Mouse (Mus musculus) forebrain, embryonic 10.5 days (tissue): ENCODE measurements around the gene Blnk. TPM values are rescaled to one million over a fixed set of nuclear protein-coding genes. Genes with fewer than 3 reads are reported as not detected.

ENCODE experiments used
- DNase-seq: peaks from one replicate; pipeline ENCODE4 v3.0.0-alpha.2; 2017; ENCODE audit warnings: low spot score; ENCODE audit errors: extremely low spot score
- H3K27ac ChIP-seq: fragments of 300-500 bp; sonication (generic); 2 replicates; pipeline ENCODE4 v1.5.1; 2016; ENCODE audit warnings: mild to moderate bottlenecking
- H3K27me3 ChIP-seq: fragments of 300-500 bp; sonication (generic); 2 replicates; pipeline ENCODE4 v1.6.1; 2016; ENCODE audit warnings: mild to moderate bottlenecking; ENCODE audit not compliant: poor library complexity, severe bottlenecking
- H3K36me3 ChIP-seq: fragments of 300-500 bp; sonication (generic); replicated peaks from 2 replicates; pipeline ENCODE4 v1.6.1; 2016; ENCODE audit warnings: mild to moderate bottlenecking, moderate library complexity
- H3K4me1 ChIP-seq: fragments of 300-500 bp; sonication (generic); 2 replicates; pipeline ENCODE4 v1.6.1; 2016
- H3K4me3 ChIP-seq: fragments of 300-500 bp; sonication (generic); 2 replicates; pipeline ENCODE4 v1.5.1; 2016; ENCODE audit warnings: mild to moderate bottlenecking, moderate library complexity
- H3K9me3 ChIP-seq: fragments of 300-500 bp; sonication (generic); 2 replicates; pipeline ENCODE4 v1.6.1; 2016; ENCODE audit warnings: mild to moderate bottlenecking, moderate library complexity
- WGBS: fragments of 180-500 bp; shearing (Covaris S2); methylation state at CpG from one replicate; pipeline ENCODE4 v1.1.7; 2016; 5-methylcytosine and 5-hydroxymethylcytosine counted together
- polyA plus RNA-seq: library from polyadenylated mRNA; unstranded; fragments of >200 nt; fragmentation: Nextera tagmentation; extraction: Ambion mirVana; gene quantifications from 2 replicates; pipeline ENCODE4 v1.2.1, GENCODE M21; 2016

Gene Blnk
- polyA plus RNA-seq, 1 experiment from 2014 or later: 0.35 TPM

DNA sequence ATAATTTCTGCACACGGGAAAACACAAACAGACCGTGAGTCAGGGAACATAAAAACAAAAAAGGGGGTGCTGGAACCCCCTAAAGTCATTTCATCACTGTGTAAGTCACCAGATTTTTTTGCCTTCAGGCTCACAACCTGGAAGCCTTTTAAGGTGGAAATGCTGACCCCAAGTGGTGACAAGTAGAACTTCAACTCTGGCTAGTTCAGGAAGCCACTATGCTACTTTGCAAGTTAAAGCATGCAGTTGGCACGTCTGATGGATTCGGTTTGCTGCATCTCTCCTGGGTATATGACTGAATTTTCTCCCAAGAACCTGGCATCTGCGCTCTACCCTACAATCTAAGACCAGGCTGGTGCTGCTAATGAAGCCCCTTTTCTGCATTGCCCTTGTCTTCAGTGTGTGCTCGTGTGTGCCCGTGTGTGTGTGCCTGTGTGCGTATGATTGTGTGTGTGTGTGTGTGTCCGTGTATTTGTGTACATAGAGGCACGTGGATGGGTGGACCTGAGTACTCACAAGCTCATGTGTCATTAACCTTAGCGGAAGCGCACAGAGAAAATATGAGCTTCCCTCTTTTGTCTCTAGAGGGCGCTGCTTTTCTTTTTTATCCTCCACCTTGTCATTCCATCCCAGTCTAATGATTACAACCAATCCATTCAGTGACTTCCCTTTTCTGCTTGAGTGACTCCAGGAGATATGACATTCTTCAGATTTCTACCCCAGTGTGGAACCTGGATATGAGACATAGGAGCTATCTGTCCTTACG is 21.8 kb upstream of the Blnk start:
- WGBS: 21% methylated on average over 14 of the region's 14 CpGs
- Histone ChIP-seq H3K27ac (0 out of 2 replicates have a peak overlapping the region, but pooled peaks have one; percentile 15), H3K9me3 (no peaks in the 10 kb centered on the region), H3K36me3 (no peaks in the 10 kb centered on the region), H3K4me3 (peak overlapping the region; percentile 41), H3K27me3 (peaks cover 26% of the 10 kb centered on the region), H3K4me1 (peaks cover 13% of the 10 kb centered on the region)
- DNase-seq: peak; percentile 24

GRCm38 (mm10) chr19:41014003-41014402 is 19.7 kb upstream of the Blnk start:
- no peaks in the 10 kb centered on the region for H3K9me3 ChIP-seq
- no peak overlapping the region for H3K27ac ChIP-seq
- H3K27me3 ChIP-seq: peaks cover 26% of the 10 kb centered on the region
- H3K4me1 ChIP-seq: peaks cover 13% of the 10 kb centered on the region
- H3K36me3 ChIP-seq: no peaks in the 10 kb centered on the region
- DNase-seq: no peak
- WGBS: 30% methylated on average over 9 of the region's 9 CpGs
- no peak overlapping the region for H3K4me3 ChIP-seq

- Histone ChIP-seq H3K27me3 (peaks cover 23% of the 10 kb centered on the region), H3K9me3 (no peaks in the 10 kb centered on the region), H3K4me3 (no peak overlapping the region), H3K4me1 (peaks cover 13% of the 10 kb centered on the region), H3K27ac (no peak overlapping the region), H3K36me3 (no peaks in the 10 kb centered on the region)
- DNase-seq: no peak
- WGBS: 8% methylated on average over 5 of the region's 5 CpGs
Measured at GRCm38 (mm10) chr19:41013591-41013990, 19.3 kb upstream of the Blnk start.

- WGBS: 40% methylated on average over 5 of the region's 5 CpGs
- Histone ChIP-seq H3K4me3 (no peak overlapping the region), H3K4me1 (peaks cover 14% of the 10 kb centered on the region), H3K9me3 (no peaks in the 10 kb centered on the region), H3K27ac (no peak overlapping the region), H3K36me3 (no peaks in the 10 kb centered on the region), H3K27me3 (peaks cover 23% of the 10 kb centered on the region)
- no peak for DNase-seq
Measured at GRCm38 (mm10) chr19:41011676-41012075, 17.3 kb upstream of the Blnk start.

- H3K4me1 ChIP-seq: peaks cover 12% of the 10 kb centered on the region; the same call in 1 of the 2 replicates
Measured at GRCm38 (mm10) chr19:41008674-41009395, 14.5 kb upstream of the Blnk start.

DNA sequence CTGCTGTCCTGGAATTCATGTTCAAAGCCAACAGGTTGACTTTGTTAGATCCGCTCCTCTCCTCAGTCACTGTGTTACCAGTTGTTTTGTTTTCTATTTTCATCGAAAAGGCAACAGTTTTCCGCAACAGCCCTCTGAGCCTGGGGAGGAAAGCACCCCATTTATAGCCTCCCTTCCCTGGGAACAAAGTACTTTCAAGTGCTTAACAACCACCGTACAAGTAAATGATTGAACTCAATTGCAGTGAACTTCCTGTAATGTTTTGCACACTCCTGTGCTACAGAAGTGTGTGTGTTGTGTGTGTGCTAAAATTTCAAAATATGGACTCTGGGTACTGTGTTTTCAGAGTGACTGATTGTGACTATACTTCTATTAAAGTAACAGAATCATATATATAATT is 13.4 kb upstream of the Blnk start:
- Histone ChIP-seq H3K4me1 (peaks cover 9% of the 10 kb centered on the region; the same call in 1 of the 2 replicates), H3K9me3 (no peaks in the 10 kb centered on the region; the same call in 1 of the 2 replicates), H3K36me3 (no peaks in the 10 kb centered on the region), H3K27ac (no peak overlapping the region), H3K4me3 (no peak overlapping the region), H3K27me3 (peaks cover 3% of the 10 kb centered on the region; the same call in 1 of the 2 replicates)
- 89% methylated on average over 4 of the region's 4 CpGs for WGBS
- no peak for DNase-seq

More at GRCm38 (mm10) chr19:41008674-41009395, 14.5 kb upstream of the Blnk start:
- no peak for DNase-seq
- WGBS: 90% methylated on average over 5 of the region's 5 CpGs
- no peaks in the 10 kb centered on the region for H3K36me3 ChIP-seq
- H3K27me3 ChIP-seq: peaks cover 14% of the 10 kb centered on the region
- no peak overlapping the region for H3K27ac ChIP-seq
- H3K4me3 ChIP-seq: no peak overlapping the region
- H3K9me3 ChIP-seq: no peaks in the 10 kb centered on the region

- Histone ChIP-seq H3K27me3 (no peaks in the 10 kb centered on the region), H3K27ac (no peak overlapping the region), H3K4me3 (no peak overlapping the region), H3K9me3 (no peaks in the 10 kb centered on the region; the same call in 1 of the 2 replicates), H3K36me3 (no peaks in the 10 kb centered on the region), H3K4me1 (peaks cover 9% of the 10 kb centered on the region; the same call in 1 of the 2 replicates)
- DNase-seq: no peak
- 34% methylated on average over 6 of the region's 6 CpGs for WGBS
Measured at GRCm38 (mm10) chr19:41007326-41007725, 13.0 kb upstream of the Blnk start.

GRCm38 (mm10) chr19:41006621-41007020 is 12.3 kb upstream of the Blnk start:
- Histone ChIP-seq H3K9me3 (no peaks in the 10 kb centered on the region; the same call in 1 of the 2 replicates), H3K4me1 (peaks cover 4% of the 10 kb centered on the region; the same call in 1 of the 2 replicates)
- WGBS: 14% methylated on average over 4 of the region's 4 CpGs

DNA sequence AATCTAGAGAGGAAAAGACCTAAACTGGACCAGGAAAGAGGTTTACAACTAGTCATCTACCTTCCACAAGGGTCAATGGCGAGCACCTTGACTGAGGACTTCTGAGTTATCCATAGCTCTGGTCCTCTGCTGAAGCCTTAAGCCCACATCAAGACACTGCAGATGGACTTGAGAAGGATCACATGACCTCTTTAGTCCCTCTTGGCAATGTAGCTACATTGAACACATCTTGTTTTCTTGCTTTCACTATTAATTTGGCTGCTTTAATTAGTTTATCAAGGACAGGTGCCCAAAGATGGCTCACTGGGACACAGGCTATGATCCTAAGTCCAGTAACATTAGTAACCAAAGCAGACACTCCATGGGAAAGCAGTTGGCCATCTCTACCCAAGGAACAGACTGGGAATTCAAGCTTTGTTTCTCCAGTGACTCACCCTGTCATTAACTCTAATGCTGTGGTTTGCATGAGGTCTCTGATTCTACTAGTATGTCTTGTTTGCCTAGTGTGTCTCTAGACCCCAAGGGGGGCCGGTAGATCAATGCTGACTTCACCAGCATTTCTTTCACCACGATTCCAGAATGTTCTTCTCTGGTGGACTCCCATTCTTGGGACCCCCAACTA is 9.5 kb upstream of the Blnk start:
- Histone ChIP-seq H3K4me3 (no peak overlapping the region), H3K36me3 (no peaks in the 10 kb centered on the region), H3K4me1 (peaks cover 5% of the 10 kb centered on the region; the same call in 1 of the 2 replicates), H3K9me3 (no peaks in the 10 kb centered on the region; the same call in 1 of the 2 replicates), H3K27me3 (no peaks in the 10 kb centered on the region), H3K27ac (no peak overlapping the region)
- 91% methylated on average over 3 of the region's 3 CpGs for WGBS
- no peak for DNase-seq

More at GRCm38 (mm10) chr19:41006621-41007020, 12.3 kb upstream of the Blnk start:
- no peak for DNase-seq
- Histone ChIP-seq H3K27ac (no peak overlapping the region), H3K27me3 (no peaks in the 10 kb centered on the region), H3K4me3 (no peak overlapping the region), H3K36me3 (no peaks in the 10 kb centered on the region)

DNA sequence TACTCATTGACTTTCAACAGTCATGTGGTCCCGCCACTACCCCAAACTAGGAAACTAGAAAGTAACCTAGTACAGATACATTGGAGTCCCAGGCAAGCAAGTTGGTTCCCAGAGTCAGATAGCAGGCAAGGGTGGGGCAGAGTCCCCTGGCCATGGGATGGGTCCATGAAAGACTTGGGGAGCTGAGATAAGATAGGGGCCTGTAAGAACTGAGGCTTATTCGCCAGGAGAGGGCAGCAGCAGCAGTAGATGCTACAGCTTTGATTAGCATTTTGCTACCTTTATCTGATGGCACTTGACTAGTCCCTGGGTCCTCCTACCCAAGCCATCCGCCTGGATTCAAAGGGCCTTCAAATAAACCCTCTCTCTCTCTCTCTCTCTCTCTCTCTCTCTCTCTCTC is 5.2 kb upstream of the Blnk start:
- WGBS: 58% methylated on average over 3 of the region's 3 CpGs
- H3K4me1 ChIP-seq: peaks cover 17% of the 10 kb centered on the region
- H3K27ac ChIP-seq: no peak overlapping the region
- no peak overlapping the region for H3K4me3 ChIP-seq
- H3K9me3 ChIP-seq: no peaks in the 10 kb centered on the region; the same call in 1 of the 2 replicates
- no peaks in the 10 kb centered on the region for H3K27me3 ChIP-seq
- no peaks in the 10 kb centered on the region for H3K36me3 ChIP-seq
- no peak for DNase-seq

- Histone ChIP-seq H3K36me3 (no peaks in the 10 kb centered on the region), H3K27ac (no peak overlapping the region), H3K4me3 (no peak overlapping the region), H3K9me3 (no peaks in the 10 kb centered on the region; the same call in 1 of the 2 replicates), H3K4me1 (peaks cover 22% of the 10 kb centered on the region), H3K27me3 (no peaks in the 10 kb centered on the region)
- DNase-seq: no peak
- 67% methylated on average over 5 of the region's 5 CpGs for WGBS
Measured at GRCm38 (mm10) chr19:40998469-40999170, 4.3 kb upstream of the Blnk start.

DNA sequence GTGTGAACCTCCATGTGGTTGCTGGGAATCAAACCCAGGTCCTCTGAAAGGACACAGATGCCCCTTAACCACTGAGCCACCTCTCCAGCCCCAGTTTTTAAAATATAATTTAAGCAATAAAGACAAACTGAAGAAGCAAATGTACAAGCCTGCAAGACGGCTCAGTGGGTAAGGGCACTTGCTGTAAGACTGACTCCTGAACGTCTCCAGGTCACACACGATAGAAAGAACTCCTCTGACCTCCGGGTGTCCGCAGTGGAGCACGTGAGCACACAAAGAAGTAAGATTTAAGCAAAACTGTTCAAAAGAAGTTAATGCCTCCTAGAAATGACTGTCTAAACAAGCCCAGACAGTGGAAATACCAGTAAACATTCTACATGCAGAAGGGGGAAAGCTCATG is 2.4 kb upstream of the Blnk start:
- Histone ChIP-seq H3K4me3 (no peak overlapping the region), H3K9me3 (no peaks in the 10 kb centered on the region), H3K27me3 (no peaks in the 10 kb centered on the region), H3K4me1 (peaks cover 22% of the 10 kb centered on the region), H3K36me3 (no peaks in the 10 kb centered on the region), H3K27ac (no peak overlapping the region)
- no peak for DNase-seq
- WGBS: 92% methylated on average over 6 of the region's 6 CpGs
